Mouse (Mus musculus) C2C12 (cell line): ENCODE data around the gene Trpv2.

Source experiments
- CEBPB ChIP-seq: IDR thresholded peaks from one replicate; pipeline ENCODE4 v1.6.1; 2011; ENCODE audit warnings: low read depth, mild to moderate bottlenecking, control low read depth, moderate library complexity
- CTCF ChIP-seq: IDR thresholded peaks from one replicate; pipeline ENCODE4 v1.5.1; 2011; ENCODE audit not compliant: control insufficient read depth, insufficient read depth, insufficient read length
- FOSL1 ChIP-seq: IDR thresholded peaks from one replicate; pipeline ENCODE4 v1.8.0; 2011; ENCODE audit warnings: mild to moderate bottlenecking, low read length; ENCODE audit not compliant: poor library complexity, insufficient read depth, severe bottlenecking
- MYOG ChIP-seq: IDR thresholded peaks from one replicate; pipeline ENCODE4 v1.6.1; 2011; ENCODE audit not compliant: control insufficient read depth, insufficient read length; ENCODE audit errors: extremely low read depth
- USF1 ChIP-seq: IDR thresholded peaks from one replicate; pipeline ENCODE4 v1.6.1; 2011; ENCODE audit warnings: low read depth, mild to moderate bottlenecking, control low read depth, moderate library complexity

GRCm38 (mm10) chr11:62540167-62540566 is 34.1 kb upstream of the Trpv2 start:
- TF ChIP-seq USF1 = no peak
- no peak for TF ChIP-seq CTCF
- no peak for TF ChIP-seq MYOG
- no peak for TF ChIP-seq CEBPB
- no peak for TF ChIP-seq FOSL1
